ENCODE assay signal across 26 mouse cellular contexts in the genomic region with DNA sequence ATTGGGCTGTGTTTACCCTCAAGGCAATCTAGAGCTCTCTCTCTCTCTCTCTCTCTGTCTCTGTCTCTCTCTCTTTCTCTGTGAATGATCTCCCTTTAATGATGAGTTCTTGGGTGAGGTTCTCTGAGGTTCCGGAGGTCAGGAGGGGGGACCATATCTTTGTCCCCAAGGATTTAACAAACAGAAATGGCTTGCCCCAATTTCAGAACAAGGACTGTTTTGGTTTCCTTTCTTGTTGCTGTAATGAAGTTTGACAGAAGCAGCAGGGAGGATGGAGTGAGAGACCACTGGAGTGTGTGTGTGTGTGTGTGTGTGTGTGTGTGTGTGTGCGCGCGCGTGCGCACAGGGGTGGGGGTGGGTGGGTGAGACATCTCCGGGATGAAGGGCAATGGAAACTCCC. TPM values are rescaled to one million over a fixed set of nuclear protein-coding genes. Genes with fewer than 3 reads are reported as not detected.
"Had no signal": no experiment of that assay in that cellular context is flagged by ENCODE, and none has a peak within 500 bp of the region (broad histone marks: within the 10 kb centered on the region; RNA-seq: fewer than 3 reads in every experiment).

No protein-coding gene starts in this region.

- ATAC-seq: forebrain, embryonic 13.5 days; forebrain, embryonic 14.5 days; forebrain, embryonic 15.5 days; forebrain, embryonic 16.5 days; forebrain, postnatal 0 days had no signal

- DNase-seq: cerebellum, adult 2 months; cerebellum, adult 8-10 months; cerebellum, adult 9-10 months; cerebellum, adult 9-11 months; cerebellum, postnatal 10 days; cerebellum, postnatal 14 days; cerebellum, postnatal 25 days; cerebellum, postnatal 36 days; embryo, embryonic 11 days; forebrain, postnatal 0 days; gastrocnemius, adult 2 months; gastrocnemius, postnatal 10 days; gastrocnemius, postnatal 14 days; gastrocnemius, postnatal 25 days; gastrocnemius, postnatal 36 days; heart, adult 11 months; heart, adult 18-20 months; heart, adult 2 months had no signal

RNA-seq across cellular contexts. Expression of gene Chga, which starts 13.6 kb away (rescaled TPM):
- total RNA-seq: common myeloid progenitor, adult 5-6 weeks; gastrocnemius, adult 18-20 months; gastrocnemius, adult 2 months; gastrocnemius, adult 8-10 months; gastrocnemius, postnatal 14 days; gastrocnemius, postnatal 25 days; gastrocnemius, postnatal 36 days; granulocyte monocyte progenitor cell, adult 5-6 weeks; heart, adult 18-20 months; heart, adult 2 months had no signal
